Mouse (Mus musculus) lung, embryonic 14.5 days (tissue): ENCODE measurements around the gene Flcn. TPM values are rescaled to one million over a fixed set of nuclear protein-coding genes. Genes with fewer than 3 reads are reported as not detected.
A peak's percentile ranks its signal among the peaks of the same experiment; 100 is the strongest.

Experiments used
- ATAC-seq: fragments of 200-750 bp; cut with Nextera tagmentation; 2 replicates; pipeline ENCODE4 v1.8.0; 2017; ENCODE audit warnings: mild to moderate bottlenecking, moderate TSS enrichment, moderate library complexity; ENCODE audit not compliant: insufficient read depth
- DNase-seq: peaks from one replicate; pipeline ENCODE4 v3.0.0-alpha.2; 2015
- H3K27ac ChIP-seq: fragments of 300-500 bp; sonication (generic); 2 replicates; pipeline ENCODE4 v1.5.1; 2014; ENCODE audit warnings: low read depth, mild to moderate bottlenecking, moderate library complexity
- H3K27me3 ChIP-seq: fragments of 300-500 bp; sonication (generic); 2 replicates; pipeline ENCODE4 v1.6.1; 2014; ENCODE audit warnings: low read length, control low read depth; ENCODE audit not compliant: insufficient read depth
- H3K36me3 ChIP-seq: fragments of 300-500 bp; sonication (generic); 2 replicates; pipeline ENCODE4 v1.6.1; 2014; ENCODE audit warnings: control low read depth; ENCODE audit not compliant: insufficient read depth
- H3K4me1 ChIP-seq: fragments of 300-500 bp; sonication (generic); 2 replicates; pipeline ENCODE4 v1.6.1; 2014; ENCODE audit warnings: antibody characterized with exemption, control low read depth; ENCODE audit not compliant: insufficient read depth
- H3K4me2 ChIP-seq: fragments of 300-500 bp; sonication (generic); 2 replicates; pipeline ENCODE4 v1.6.1; 2014; ENCODE audit warnings: mild to moderate bottlenecking
- H3K4me3 ChIP-seq: fragments of 300-500 bp; sonication (generic); 2 replicates; pipeline ENCODE4 v1.5.1; 2014; ENCODE audit warnings: low read depth, low read length
- H3K9ac ChIP-seq: fragments of 300-500 bp; sonication (generic); 2 replicates; pipeline ENCODE4 v1.6.1; 2014
- H3K9me3 ChIP-seq: fragments of 300-500 bp; sonication (generic); 2 replicates; pipeline ENCODE4 v1.6.1; 2016; ENCODE audit warnings: low read depth, low read length, control low read depth
- CTCF ChIP-seq: IDR thresholded peaks from 2 replicates; pipeline ENCODE4 v1.5.1; 2016; ENCODE audit warnings: antibody characterized with exemption, low read depth
- WGBS: fragments of 180-500 bp; shearing (Covaris S2); extraction: QIAGEN DNeasy Blood & Tissue Kit; methylation state at CpG from one replicate; pipeline ENCODE4 v1.1.7; 2014; 5-methylcytosine and 5-hydroxymethylcytosine counted together
- polyA plus RNA-seq: library from polyadenylated mRNA; unstranded; fragments of >200 nt; fragmentation: Nextera tagmentation; extraction: Ambion mirVana; gene quantifications from 2 replicates; pipeline ENCODE4 v1.2.1, GENCODE M21; 2014

Gene Flcn
- polyA plus RNA-seq, 1 experiment from 2014 or later = 26.2 TPM

DNA sequence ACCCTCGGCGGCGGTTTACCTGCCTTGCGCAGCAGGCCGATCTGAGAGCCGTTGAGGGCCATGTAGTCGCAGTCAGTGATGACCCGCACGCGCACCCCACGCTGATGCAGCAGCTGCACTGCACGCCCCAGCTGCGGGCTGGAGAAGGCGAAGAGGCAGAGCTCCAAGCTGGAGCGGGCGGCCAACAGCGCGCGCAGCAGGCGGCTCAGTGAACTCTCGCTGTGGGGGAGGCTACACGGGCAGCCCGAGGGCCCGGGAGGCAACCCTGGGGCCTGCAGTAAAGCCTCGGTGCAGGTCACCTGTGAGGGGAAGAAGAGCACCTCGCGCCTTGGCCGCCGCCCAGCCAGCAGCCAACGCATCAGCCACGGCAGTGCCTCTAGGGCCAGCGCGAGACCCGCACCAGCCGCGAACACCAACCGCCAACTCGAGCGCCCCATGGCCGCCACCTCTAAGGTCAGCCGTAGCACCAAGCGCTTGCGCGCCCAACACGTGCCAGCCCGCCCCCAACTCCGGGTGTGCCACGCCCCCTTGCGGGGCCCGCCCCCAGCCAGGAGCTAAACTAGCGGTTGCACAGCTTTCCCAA is 22.5 kb downstream of the Flcn start, which contains the start of gene Pld6:
Gene Pld6, minus strand, starts transcription at position 447 of the 583 bp plus-strand sequence.
- peak within 1 kb of the TSS; percentile 45 for H3K4me3 ChIP-seq
- DNase-seq = peak; percentile 83
- peak within 1 kb of the TSS; percentile 96 for H3K4me2 ChIP-seq
- H3K36me3 ChIP-seq = peaks cover 10% of the 10 kb centered on the region
- ATAC-seq = peak; percentile 82
- no peak for TF ChIP-seq CTCF
- H3K9me3 ChIP-seq = no peaks in the 10 kb centered on the region
- peak within 1 kb of the TSS; percentile 52 for H3K9ac ChIP-seq
- H3K27ac ChIP-seq = 0 out of 2 replicates have a peak within 1 kb of the TSS, but pooled peaks have one; percentile 18
- 0 out of 2 replicates have a peak, but pooled peaks cover 3% of the 10 kb centered on the region for H3K4me1 ChIP-seq
- no peaks in the 10 kb centered on the region for H3K27me3 ChIP-seq
- under 1% methylated on average over 51 of the region's 51 CpGs for WGBS

DNA sequence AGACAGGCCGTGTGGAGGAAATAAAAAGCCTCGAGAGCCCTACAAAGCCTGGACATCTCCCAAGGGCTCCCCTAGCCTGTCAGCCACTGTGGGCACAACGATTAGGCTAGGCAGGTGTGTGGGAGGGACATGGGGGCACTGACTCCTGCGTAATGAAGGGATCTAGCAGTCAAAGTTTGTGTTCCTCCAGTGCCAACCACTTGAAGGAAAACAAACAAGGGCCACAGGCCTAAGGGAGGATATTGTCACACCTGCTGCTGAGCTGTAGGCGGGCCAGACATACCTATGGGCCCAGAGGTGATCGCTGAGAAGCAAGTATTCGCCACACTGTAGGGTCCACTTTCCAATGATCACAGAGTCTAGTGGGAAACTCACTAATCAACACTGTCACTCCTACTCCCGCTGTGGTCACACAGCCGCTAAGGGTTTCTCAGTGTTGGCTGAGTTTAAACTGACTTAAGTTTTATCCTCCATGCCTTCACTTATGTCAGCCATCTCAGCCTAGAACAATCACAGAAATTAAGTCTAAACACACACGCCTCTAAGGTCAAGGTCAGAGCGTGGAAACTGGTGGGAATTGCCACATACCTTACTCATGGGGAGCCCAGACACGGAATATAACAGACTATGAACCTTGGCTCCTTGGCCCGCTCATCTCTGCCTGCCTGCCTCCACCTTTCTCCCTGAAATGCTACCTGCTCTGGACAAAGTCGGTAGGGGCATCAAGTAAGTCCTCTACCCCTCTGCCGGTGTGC is 23.2 kb downstream of the Flcn start:
- TF ChIP-seq CTCF = no peak
- peak overlapping the region; percentile 52 for H3K9ac ChIP-seq
- ATAC-seq (peak; percentile 25; the same call in 1 of the 2 replicates), DNase-seq (peak; percentile 20)
- WGBS = 29% methylated on average over 15 of the region's 15 CpGs
- peak overlapping the region; percentile 45 for H3K4me3 ChIP-seq
- peaks cover 4% of the 10 kb centered on the region; the same call in 1 of the 2 replicates for H3K36me3 ChIP-seq
- 0 out of 2 replicates have a peak, but pooled peaks cover 3% of the 10 kb centered on the region for H3K4me1 ChIP-seq
- no peaks in the 10 kb centered on the region for H3K9me3 ChIP-seq
- H3K4me2 ChIP-seq = peak overlapping the region; percentile 96
- 0 out of 2 replicates have a peak overlapping the region, but pooled peaks have one; percentile 18 for H3K27ac ChIP-seq
- H3K27me3 ChIP-seq = no peaks in the 10 kb centered on the region

DNA sequence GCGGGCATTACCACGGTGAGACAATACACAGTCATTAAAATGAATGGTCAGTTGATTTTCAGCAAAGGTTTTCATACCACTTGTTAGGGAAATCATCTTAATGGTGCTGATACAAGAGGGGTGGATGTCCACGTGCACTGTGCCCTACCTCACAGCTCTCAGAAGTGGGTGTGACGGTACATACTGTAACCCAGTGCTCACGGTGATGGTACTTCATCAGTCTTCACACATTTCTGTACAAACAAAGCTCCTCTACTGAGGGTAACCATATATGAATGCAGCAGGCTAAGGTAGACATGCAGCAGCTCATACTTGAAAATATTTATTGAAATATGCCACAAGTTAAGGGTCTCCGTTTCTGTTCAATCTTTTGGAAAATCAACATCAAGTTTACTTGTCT is 26.2 kb downstream of the Flcn start:
- ATAC-seq = no peak
- DNase-seq = no peak
- WGBS = 55% methylated on average over 6 of the region's 6 CpGs

GRCm38 (mm10) chr11:59782091-59782590 is 27.7 kb downstream of the Flcn start:
- no peak for DNase-seq
- 76% methylated on average over 7 of the region's 7 CpGs for WGBS
- no peak for ATAC-seq
- peaks cover 15% of the 10 kb centered on the region; the same call in 1 of the 2 replicates for H3K36me3 ChIP-seq
- no peaks in the 10 kb centered on the region for H3K9me3 ChIP-seq
- TF ChIP-seq CTCF = no peak
- H3K4me3 ChIP-seq = no peak overlapping the region
- H3K27ac ChIP-seq = no peak overlapping the region
- H3K4me2 ChIP-seq = no peak overlapping the region
- H3K4me1 ChIP-seq = 0 out of 2 replicates have a peak, but pooled peaks cover under 1% of the 10 kb centered on the region
- no peak overlapping the region for H3K9ac ChIP-seq
- H3K27me3 ChIP-seq = no peaks in the 10 kb centered on the region

More for the DNA sequence above, 26.2 kb downstream of the Flcn start:
- no peaks in the 10 kb centered on the region for H3K27me3 ChIP-seq
- H3K4me1 ChIP-seq = 0 out of 2 replicates have a peak, but pooled peaks cover 3% of the 10 kb centered on the region
- 0 out of 2 replicates have a peak, but pooled peaks cover 4% of the 10 kb centered on the region for H3K36me3 ChIP-seq
- H3K4me3 ChIP-seq = no peak overlapping the region
- H3K4me2 ChIP-seq = no peak overlapping the region
- H3K27ac ChIP-seq = no peak overlapping the region
- H3K9ac ChIP-seq = no peak overlapping the region
- H3K9me3 ChIP-seq = no peaks in the 10 kb centered on the region
- TF ChIP-seq CTCF = no peak

GRCm38 (mm10) chr11:59780241-59780640 is 29.6 kb downstream of the Flcn start:
- H3K27ac ChIP-seq = no peak overlapping the region
- H3K9me3 ChIP-seq = no peaks in the 10 kb centered on the region
- no peaks in the 10 kb centered on the region for H3K27me3 ChIP-seq
- H3K9ac ChIP-seq = no peak overlapping the region
- H3K4me3 ChIP-seq = no peak overlapping the region
- TF ChIP-seq CTCF = no peak
- DNase-seq = no peak
- no peak for ATAC-seq
- H3K4me2 ChIP-seq = no peak overlapping the region
- WGBS = 77% methylated on average over 4 of the region's 4 CpGs
- H3K36me3 ChIP-seq = peaks cover 34% of the 10 kb centered on the region
- no peaks in the 10 kb centered on the region for H3K4me1 ChIP-seq

GRCm38 (mm10) chr11:59779406-59779805 is 30.4 kb downstream of the Flcn start:
- no peak for TF ChIP-seq CTCF
- Histone ChIP-seq H3K27me3 (no peaks in the 10 kb centered on the region), H3K27ac (no peak overlapping the region), H3K4me2 (no peak overlapping the region), H3K4me3 (no peak overlapping the region), H3K9ac (no peak overlapping the region), H3K9me3 (no peaks in the 10 kb centered on the region), H3K36me3 (peaks cover 43% of the 10 kb centered on the region), H3K4me1 (no peaks in the 10 kb centered on the region)
- no peak for ATAC-seq
- DNase-seq = peak; percentile 17
- WGBS = 78% methylated on average over 4 of the region's 4 CpGs

DNA sequence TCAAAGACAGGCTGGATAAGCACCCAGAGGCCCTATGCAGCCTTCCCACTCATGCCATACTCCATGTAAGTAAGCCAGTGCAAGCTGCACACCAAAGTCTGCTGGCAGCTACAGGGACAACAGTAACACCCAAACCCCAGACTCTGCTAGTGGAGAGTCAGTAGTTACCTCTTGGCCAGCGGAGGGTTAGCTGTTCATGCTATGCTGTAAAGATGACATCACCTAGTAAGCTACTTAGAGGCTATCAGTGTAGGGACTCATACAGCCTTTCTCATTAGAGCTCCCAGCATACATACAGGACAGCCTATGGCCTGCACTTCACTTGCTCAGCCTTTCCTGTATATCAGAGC is 31.0 kb downstream of the Flcn start:
- Histone ChIP-seq H3K4me1 (no peaks in the 10 kb centered on the region), H3K27me3 (no peaks in the 10 kb centered on the region), H3K4me2 (no peak overlapping the region), H3K27ac (no peak overlapping the region), H3K4me3 (no peak overlapping the region), H3K36me3 (peaks cover 48% of the 10 kb centered on the region), H3K9me3 (no peaks in the 10 kb centered on the region), H3K9ac (no peak overlapping the region)
- WGBS = 88% methylated on average over 1 of the region's 1 CpGs
- DNase-seq (no peak), ATAC-seq (peak; percentile 33; the same call in 1 of the 2 replicates)
- TF ChIP-seq CTCF = no peak
